Mouse (Mus musculus) heart, postnatal 0 days (tissue): ENCODE data around the gene Nepn.

Experiments used
- CTCF ChIP-seq: IDR thresholded peaks from 2 replicates; pipeline ENCODE4 v1.5.1; 2016; ENCODE audit warnings: antibody characterized with exemption, control low read depth, low read depth
- EP300 ChIP-seq: IDR thresholded peaks from 2 replicates; pipeline ENCODE4 v1.6.1; 2016; ENCODE audit warnings: antibody characterized with exemption, low read depth

DNA sequence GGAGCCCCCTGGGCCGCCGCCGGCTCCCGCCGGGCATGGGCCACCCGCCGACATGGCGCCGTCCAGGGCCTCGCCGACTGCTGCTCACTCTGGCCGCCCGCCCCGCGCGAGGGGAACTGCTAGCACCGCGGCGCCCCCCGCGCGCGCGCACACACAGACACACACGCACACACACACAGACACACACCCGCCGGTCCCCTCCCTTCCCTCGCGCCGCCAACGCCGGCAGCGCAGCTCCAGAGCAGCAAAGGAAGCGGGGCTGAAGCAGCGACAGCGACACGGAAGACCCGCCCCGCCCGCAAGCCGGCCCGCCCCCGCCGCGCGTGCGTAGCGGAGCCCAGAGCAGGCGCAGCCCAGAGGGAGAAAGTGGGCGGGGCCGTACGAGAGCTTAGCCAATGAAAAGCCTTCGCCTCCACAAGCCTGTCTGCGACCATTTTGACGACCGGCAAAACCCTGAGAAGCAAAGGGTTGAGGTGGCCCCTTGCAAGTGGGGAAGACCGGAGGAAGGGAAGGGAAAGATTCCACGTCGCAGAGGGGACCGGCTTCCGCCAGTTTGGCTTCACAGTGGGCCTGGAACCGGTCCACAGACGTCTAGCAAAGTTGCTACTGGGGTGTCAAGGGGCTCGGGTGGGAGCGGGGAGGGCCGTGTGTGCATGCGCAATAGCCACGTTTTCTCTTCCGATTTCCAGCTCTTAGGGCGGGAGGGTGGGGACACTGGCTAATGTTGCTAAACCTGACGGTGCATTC is 6.8 kb upstream of the Nepn start, which contains the start of gene Gopc:
- TF ChIP-seq EP300 (no peak), CTCF (no peak)
